Mouse (Mus musculus) urinary bladder, postnatal 36 days (tissue): ENCODE results near the gene Olfr802.

Experiments used
- DNase-seq, 2 experiments: peaks; one replicate each; pipeline ENCODE4 v3.0.0; 2022; ENCODE audit warnings: low spot score in 2 of 2, mixed read lengths in 1 of 2

Gene Olfr802

DNA sequence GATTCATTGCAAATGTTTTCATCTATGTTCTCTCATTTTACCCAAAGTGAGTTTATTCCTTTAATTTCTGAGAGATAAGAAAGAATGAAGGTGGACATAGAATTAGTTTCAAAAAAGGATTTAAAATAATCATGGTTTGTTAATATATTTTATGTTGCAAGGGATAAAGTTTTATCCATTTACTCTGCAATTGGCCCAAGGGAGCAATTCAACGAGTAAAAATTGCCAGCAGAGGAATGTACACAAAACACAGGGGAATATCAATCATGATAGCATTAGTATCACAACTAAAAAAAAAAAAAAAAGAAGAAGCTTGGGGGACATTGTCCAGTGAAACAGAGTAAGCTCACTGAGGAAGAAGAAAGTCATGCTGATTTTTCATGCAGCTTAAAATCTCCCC, at the start of gene Olfr802:
Gene Olfr802 (minus strand): TSS at position 101 of the 400 bp plus-strand sequence.
- no peak for DNase-seq

DNA sequence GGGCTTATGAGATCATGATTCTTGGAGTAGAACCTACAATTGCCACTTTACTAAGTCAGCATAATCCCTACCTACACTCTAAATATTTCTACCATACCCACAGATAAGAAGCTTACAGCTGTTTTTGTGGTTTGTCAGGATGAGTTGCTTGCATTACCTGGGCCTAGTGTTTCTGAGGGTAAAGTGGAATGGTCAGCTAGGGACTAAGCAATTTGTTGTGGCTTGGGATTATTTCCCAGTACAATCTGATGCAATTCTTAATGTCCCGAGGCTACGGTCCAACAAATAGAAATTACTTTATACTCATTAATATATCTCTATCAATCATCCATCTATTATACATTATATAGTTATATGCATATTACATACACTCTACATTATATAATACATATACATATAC, 41.3 kb upstream of the Olfr802 start, which contains the start of gene Olfr805:
Gene Olfr805 (minus strand): TSS at position 101 of the 400 bp plus-strand sequence.
- no peak for DNase-seq

DNA sequence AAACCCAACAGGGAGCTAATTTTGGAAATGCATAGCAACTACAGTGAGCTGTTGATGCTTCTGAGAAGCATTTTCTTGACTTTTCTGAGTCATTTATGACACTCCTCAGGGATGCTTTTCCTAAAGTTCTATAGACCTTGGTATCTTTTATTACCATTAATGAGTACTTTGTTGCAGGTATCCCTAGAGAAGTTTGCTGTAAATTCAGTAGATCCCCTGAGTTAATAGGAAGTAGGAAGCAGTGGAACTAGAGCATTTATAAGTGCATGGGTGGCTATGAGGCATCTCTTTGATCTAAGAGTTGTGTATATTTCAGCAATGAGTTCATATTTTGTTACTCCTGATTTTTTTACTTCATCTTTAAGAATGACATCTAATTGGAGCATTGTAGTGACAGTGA, 14.9 kb upstream of the Olfr802 start, which contains the start of gene Olfr804:
Gene Olfr804 (plus strand): TSS at position 301 of the 400 bp plus-strand sequence.
- no peak for DNase-seq

DNA sequence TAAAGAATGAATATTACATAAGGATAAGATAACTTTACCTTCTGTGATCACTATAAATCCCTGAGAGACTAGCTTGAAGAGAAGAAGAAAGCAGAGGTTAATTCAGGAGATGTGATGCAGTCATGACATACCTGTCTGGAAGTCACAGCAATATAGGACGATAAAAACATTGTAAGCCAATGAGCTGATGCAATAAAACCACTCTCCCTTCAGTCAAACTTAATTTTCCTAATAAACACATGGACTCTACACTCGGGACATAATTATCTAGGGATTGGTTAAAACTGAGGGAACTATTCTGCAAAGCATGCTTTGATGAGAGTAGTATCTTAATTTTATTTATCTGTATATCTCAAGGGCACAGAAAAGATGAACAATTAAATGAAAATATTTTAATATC, 6.2 kb upstream of the Olfr802 start, which contains the start of gene Olfr803:
Gene Olfr803 (minus strand): TSS at position 101 of the 400 bp plus-strand sequence.
- no peak for DNase-seq

DNA sequence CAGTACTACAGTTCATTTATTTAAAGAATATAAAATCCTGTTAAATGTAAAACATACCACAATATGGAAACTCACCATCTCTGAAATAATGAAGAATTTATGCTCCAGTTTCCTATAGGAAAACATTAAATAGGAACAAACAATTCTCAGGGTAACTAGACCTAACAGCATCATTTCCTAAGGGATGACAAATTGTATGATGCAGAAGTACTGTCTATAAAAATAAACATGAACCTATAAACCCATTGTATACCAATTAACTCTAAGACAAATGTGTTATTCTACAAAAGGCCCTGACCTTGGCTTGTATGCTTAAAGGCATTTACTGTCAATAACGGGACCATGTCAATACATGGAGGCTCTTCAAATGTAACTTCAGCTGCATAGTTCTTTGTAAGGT, 14.2 kb downstream of the Olfr802 start, which contains the start of gene Olfr801:
Gene Olfr801 (minus strand): TSS at position 101 of the 400 bp plus-strand sequence.
- no peak for DNase-seq

DNA sequence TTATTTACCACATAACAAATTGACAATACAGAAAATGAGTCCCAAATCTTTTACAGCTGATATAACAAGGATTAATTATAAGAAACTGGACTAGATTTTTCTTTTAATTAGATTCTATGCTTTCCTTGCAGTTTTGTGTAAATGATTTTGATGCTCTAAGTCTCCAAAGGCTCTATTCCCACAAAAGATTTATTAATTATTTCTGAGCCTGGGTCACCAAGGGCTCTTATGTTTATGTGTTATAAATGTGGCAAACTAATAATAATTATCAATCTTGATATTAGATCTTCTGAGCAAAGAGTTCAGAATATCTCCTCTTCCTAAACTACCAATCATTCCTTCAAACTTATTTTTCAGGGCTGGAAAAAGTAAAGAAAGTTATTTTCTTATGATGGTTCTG, 30.6 kb downstream of the Olfr802 start, which contains the start of gene Olfr800:
Gene Olfr800 (plus strand): TSS at position 301 of the 400 bp plus-strand sequence.
- no peak for DNase-seq

DNA sequence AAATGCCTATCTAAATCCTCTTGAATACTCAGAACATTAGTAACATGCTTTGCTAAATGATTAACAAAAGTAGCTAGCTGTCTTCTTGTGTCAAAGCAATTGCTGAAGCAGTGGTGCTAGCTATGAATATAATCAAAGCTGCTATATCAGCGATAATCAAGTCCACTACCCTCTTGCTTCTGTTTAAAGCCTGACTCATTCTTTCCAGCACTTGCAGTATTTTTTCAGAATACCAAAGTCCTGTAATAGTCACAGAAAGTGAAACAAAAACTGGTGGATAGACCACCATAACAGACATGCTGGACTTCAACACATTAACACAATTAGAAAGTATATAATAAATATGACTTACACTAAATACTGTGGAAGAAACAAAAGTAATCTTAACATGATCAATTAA, 36.2 kb downstream of the Olfr802 start:
- DNase-seq: no peak

DNA sequence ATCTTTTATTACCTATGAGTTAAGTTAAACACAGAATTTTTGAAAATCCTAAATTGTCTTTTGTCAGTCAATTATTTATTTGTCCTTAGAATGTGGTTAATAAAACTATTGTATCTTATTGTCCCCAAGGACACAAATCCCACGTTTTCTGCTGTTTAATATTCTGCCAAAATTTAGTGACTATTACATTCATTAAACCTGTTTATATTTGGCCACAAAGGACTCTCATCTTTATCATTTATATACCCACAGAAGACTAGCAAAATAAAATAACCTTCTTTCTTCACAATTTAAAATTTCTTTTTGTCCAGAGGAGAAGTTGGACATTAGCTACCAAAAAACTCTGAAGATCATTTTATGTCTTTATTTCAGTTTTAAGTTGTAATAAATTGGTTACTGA, 50.8 kb downstream of the Olfr802 start, which contains the start of gene Olfr799:
Gene Olfr799 (plus strand): TSS at position 301 of the 400 bp plus-strand sequence.
- DNase-seq: no peak

DNA sequence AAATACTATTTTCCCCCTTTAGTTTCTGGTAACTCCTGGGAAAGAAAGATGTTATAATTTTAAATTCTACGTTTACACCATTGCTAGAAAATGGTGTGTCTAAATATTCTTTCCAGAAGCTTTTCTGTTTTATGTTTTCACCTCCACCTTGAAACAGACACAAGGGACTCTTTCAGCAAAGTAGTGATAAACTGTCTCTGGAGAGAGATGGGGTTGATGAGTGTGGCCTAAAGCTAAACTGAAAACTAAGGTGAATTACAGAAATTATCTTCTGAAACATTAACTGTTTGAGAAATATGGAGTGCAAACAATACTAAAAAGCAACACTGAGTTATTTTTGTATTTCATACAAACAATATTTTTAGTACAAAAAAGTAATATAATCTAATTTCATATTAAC, 60.1 kb downstream of the Olfr802 start, which contains the start of gene Olfr798:
Gene Olfr798 (minus strand): TSS at position 101 of the 400 bp plus-strand sequence.
- DNase-seq: no peak
